Mouse (Mus musculus): ENCODE measurements around the gene Crygs. TPM values are rescaled to one million over a fixed set of nuclear protein-coding genes. Genes with fewer than 3 reads are reported as not detected.

Gene Crygs
- polyA plus RNA-seq, 1 experiment from 2014 or later = not detected

GRCm38 (mm10) chr16:22842871-22843270 lies 31.5 kb upstream of the Crygs start:
- no peaks in the 10 kb centered on the region for H3K9me3 ChIP-seq (ENCODE audit: control insufficient read depth, low read length)
- peaks cover 19% of the 10 kb centered on the region for H3K36me3 ChIP-seq (replicated peaks; ENCODE audit: control insufficient read depth, insufficient read depth)
- DNase-seq (ENCODE audit: low spot score) (no peak), ATAC-seq (ENCODE audit: low FRiP score) (no peak)
- no peaks in the 10 kb centered on the region for H3K27me3 ChIP-seq (ENCODE audit: control insufficient read depth, insufficient read depth, low read length)
- H3K4me3 ChIP-seq (replicated peaks; ENCODE audit: low read length) = no peak overlapping the region
- peaks cover 6% of the 10 kb centered on the region; the same call in 1 of the 2 replicates for H3K4me1 ChIP-seq (replicated peaks; ENCODE audit: control insufficient read depth, insufficient read depth, low read length)
- WGBS = 92% methylated on average over 5 of the region's 5 CpGs
- no peak overlapping the region for H3K27ac ChIP-seq
- H3K9ac ChIP-seq = no peak overlapping the region
- no peak overlapping the region for H3K4me2 ChIP-seq (replicated peaks)

GRCm38 (mm10) chr16:22839146-22839857 lies 27.9 kb upstream of the Crygs start:
- Histone ChIP-seq H3K4me2 (replicated peaks) (no peak overlapping the region), H3K4me1 (replicated peaks; ENCODE audit: control insufficient read depth, insufficient read depth, low read length) (no peaks in the 10 kb centered on the region), H3K27ac (no peak overlapping the region), H3K36me3 (replicated peaks; ENCODE audit: control insufficient read depth, insufficient read depth) (peaks cover 31% of the 10 kb centered on the region), H3K9me3 (ENCODE audit: control insufficient read depth, low read length) (no peaks in the 10 kb centered on the region), H3K9ac (no peak overlapping the region), H3K4me3 (replicated peaks; ENCODE audit: low read length) (no peak overlapping the region), H3K27me3 (ENCODE audit: control insufficient read depth, insufficient read depth, low read length) (no peaks in the 10 kb centered on the region)
- no peak for ATAC-seq (ENCODE audit: low FRiP score)
- WGBS = 91% methylated on average over 3 of the region's 3 CpGs
- DNase-seq (ENCODE audit: low spot score) = no peak

GRCm38 (mm10) chr16:22832932-22833525 lies 21.7 kb upstream of the Crygs start:
- Histone ChIP-seq H3K4me2 (replicated peaks) (no peak overlapping the region), H3K27ac (no peak overlapping the region), H3K9me3 (ENCODE audit: control insufficient read depth, low read length) (no peaks in the 10 kb centered on the region), H3K27me3 (ENCODE audit: control insufficient read depth, insufficient read depth, low read length) (no peaks in the 10 kb centered on the region), H3K4me3 (replicated peaks; ENCODE audit: low read length) (no peak overlapping the region), H3K4me1 (replicated peaks; ENCODE audit: control insufficient read depth, insufficient read depth, low read length) (no peaks in the 10 kb centered on the region), H3K9ac (no peak overlapping the region), H3K36me3 (replicated peaks; ENCODE audit: control insufficient read depth, insufficient read depth) (peaks cover 17% of the 10 kb centered on the region)
- DNase-seq (ENCODE audit: low spot score) (no peak), ATAC-seq (ENCODE audit: low FRiP score) (no peak)
- 82% methylated on average over 3 of the region's 3 CpGs for WGBS

- Histone ChIP-seq H3K27me3 (ENCODE audit: control insufficient read depth, insufficient read depth, low read length) (no peaks in the 10 kb centered on the region), H3K27ac (no peak overlapping the region), H3K9ac (no peak overlapping the region), H3K4me3 (replicated peaks; ENCODE audit: low read length) (no peak overlapping the region), H3K4me2 (replicated peaks) (no peak overlapping the region), H3K9me3 (ENCODE audit: control insufficient read depth, low read length) (no peaks in the 10 kb centered on the region), H3K4me1 (replicated peaks; ENCODE audit: control insufficient read depth, insufficient read depth, low read length) (no peaks in the 10 kb centered on the region), H3K36me3 (replicated peaks; ENCODE audit: control insufficient read depth, insufficient read depth) (peaks cover 36% of the 10 kb centered on the region)
- ATAC-seq (ENCODE audit: low FRiP score) (peak; percentile 66; the same call in 1 of the 2 replicates), DNase-seq (ENCODE audit: low spot score) (peak; percentile 49)
- 52% methylated on average over 8 of the region's 8 CpGs for WGBS
Measured at GRCm38 (mm10) chr16:22820731-22821130, 9.4 kb upstream of the Crygs start.

GRCm38 (mm10) chr16:22807468-22808070 lies 3.8 kb downstream of the Crygs start:
- H3K27me3 ChIP-seq (ENCODE audit: control insufficient read depth, insufficient read depth, low read length) = peaks cover 41% of the 10 kb centered on the region
- 0 out of 2 replicates have a peak, but pooled peaks cover 3% of the 10 kb centered on the region for H3K4me1 ChIP-seq (replicated peaks; ENCODE audit: control insufficient read depth, insufficient read depth, low read length)
- WGBS = 14% methylated on average over 17 of the region's 17 CpGs
- H3K36me3 ChIP-seq (replicated peaks; ENCODE audit: control insufficient read depth, insufficient read depth) = no peaks in the 10 kb centered on the region
- 0 out of 2 replicates have a peak overlapping the region, but pooled peaks have one; percentile 14 for H3K4me3 ChIP-seq (replicated peaks; ENCODE audit: low read length)
- no peaks in the 10 kb centered on the region for H3K9me3 ChIP-seq (ENCODE audit: control insufficient read depth, low read length)
- H3K9ac ChIP-seq = 0 out of 2 replicates have a peak overlapping the region, but pooled peaks have one; percentile 31
- ATAC-seq (ENCODE audit: low FRiP score) = no peak; the same call in 1 of the 2 replicates
- H3K27ac ChIP-seq = no peak overlapping the region
- H3K4me2 ChIP-seq (replicated peaks) = peak overlapping the region; percentile 43
- DNase-seq (ENCODE audit: low spot score) = peak; percentile 89

- no peak overlapping the region for H3K4me3 ChIP-seq (replicated peaks; ENCODE audit: low read length)
- H3K27me3 ChIP-seq (ENCODE audit: control insufficient read depth, insufficient read depth, low read length) = peaks cover 48% of the 10 kb centered on the region
- H3K36me3 ChIP-seq (replicated peaks; ENCODE audit: control insufficient read depth, insufficient read depth) = no peaks in the 10 kb centered on the region
- DNase-seq (ENCODE audit: low spot score) (no peak), ATAC-seq (ENCODE audit: low FRiP score) (no peak)
- 0 out of 2 replicates have a peak, but pooled peaks cover 6% of the 10 kb centered on the region for H3K4me1 ChIP-seq (replicated peaks; ENCODE audit: control insufficient read depth, insufficient read depth, low read length)
- WGBS = 77% methylated on average over 7 of the region's 7 CpGs
- H3K4me2 ChIP-seq (replicated peaks) = no peak overlapping the region
- no peak overlapping the region for H3K9ac ChIP-seq
- no peaks in the 10 kb centered on the region for H3K9me3 ChIP-seq (ENCODE audit: control insufficient read depth, low read length)
- no peak overlapping the region for H3K27ac ChIP-seq
Measured at GRCm38 (mm10) chr16:22802786-22803185, 8.6 kb downstream of the Crygs start.

- Histone ChIP-seq H3K27me3 (ENCODE audit: control insufficient read depth, insufficient read depth, low read length) (peaks cover 49% of the 10 kb centered on the region), H3K27ac (no peak overlapping the region), H3K4me1 (replicated peaks; ENCODE audit: control insufficient read depth, insufficient read depth, low read length) (0 out of 2 replicates have a peak, but pooled peaks cover 3% of the 10 kb centered on the region), H3K9me3 (ENCODE audit: control insufficient read depth, low read length) (no peaks in the 10 kb centered on the region), H3K36me3 (replicated peaks; ENCODE audit: control insufficient read depth, insufficient read depth) (no peaks in the 10 kb centered on the region), H3K4me2 (replicated peaks) (no peak overlapping the region), H3K4me3 (replicated peaks; ENCODE audit: low read length) (no peak overlapping the region), H3K9ac (no peak overlapping the region)
- WGBS = 14% methylated on average over 5 of the region's 5 CpGs
- ATAC-seq (ENCODE audit: low FRiP score) (no peak), DNase-seq (ENCODE audit: low spot score) (no peak)
Measured at GRCm38 (mm10) chr16:22800849-22801109, 10.6 kb downstream of the Crygs start.

GRCm38 (mm10) chr16:22800026-22800848 lies 11.1 kb downstream of the Crygs start:
- H3K9me3 ChIP-seq (ENCODE audit: control insufficient read depth, low read length) = no peaks in the 10 kb centered on the region
- H3K4me1 ChIP-seq (replicated peaks; ENCODE audit: control insufficient read depth, insufficient read depth, low read length) = 0 out of 2 replicates have a peak, but pooled peaks cover 3% of the 10 kb centered on the region

GRCm38 (mm10) chr16:22798520-22798919 lies 12.9 kb downstream of the Crygs start:
- Histone ChIP-seq H3K9ac (no peak overlapping the region), H3K9me3 (ENCODE audit: control insufficient read depth, low read length) (no peaks in the 10 kb centered on the region), H3K4me1 (replicated peaks; ENCODE audit: control insufficient read depth, insufficient read depth, low read length) (0 out of 2 replicates have a peak, but pooled peaks cover 3% of the 10 kb centered on the region), H3K4me2 (replicated peaks) (no peak overlapping the region), H3K27ac (no peak overlapping the region), H3K27me3 (ENCODE audit: control insufficient read depth, insufficient read depth, low read length) (peaks cover 54% of the 10 kb centered on the region), H3K4me3 (replicated peaks; ENCODE audit: low read length) (no peak overlapping the region), H3K36me3 (replicated peaks; ENCODE audit: control insufficient read depth, insufficient read depth) (no peaks in the 10 kb centered on the region)
- DNase-seq (ENCODE audit: low spot score) (no peak), ATAC-seq (ENCODE audit: low FRiP score) (no peak)
- 87% methylated on average over 3 of the region's 3 CpGs for WGBS

More at GRCm38 (mm10) chr16:22800026-22800848, 11.1 kb downstream of the Crygs start:
- ATAC-seq (ENCODE audit: low FRiP score) (peak; percentile 77; the same call in 1 of the 2 replicates), DNase-seq (ENCODE audit: low spot score) (peak; percentile 51)
- Histone ChIP-seq H3K27ac (no peak overlapping the region), H3K36me3 (replicated peaks; ENCODE audit: control insufficient read depth, insufficient read depth) (no peaks in the 10 kb centered on the region), H3K9ac (no peak overlapping the region), H3K4me3 (replicated peaks; ENCODE audit: low read length) (no peak overlapping the region), H3K4me2 (replicated peaks) (no peak overlapping the region), H3K27me3 (ENCODE audit: control insufficient read depth, insufficient read depth, low read length) (peaks cover 49% of the 10 kb centered on the region)
- WGBS = 9% methylated on average over 6 of the region's 6 CpGs
